In genomic region chr17:34507591-34507990, GRCm38 (mm10) we compare ENCODE assay signal across 20 mouse cellular contexts. TPM values are rescaled to one million over a fixed set of nuclear protein-coding genes. Genes with fewer than 3 reads are reported as not detected.
"Had no signal": no experiment of that assay in that cellular context is flagged by ENCODE, and none has a peak within 500 bp of the region (broad histone marks: within the 10 kb centered on the region; RNA-seq: fewer than 3 reads in every experiment).

No protein-coding gene starts in this region.

- H3K4me1 ChIP-seq: limb, embryonic 13.5 days; midbrain, embryonic 12.5 days; neural tube, embryonic 13.5 days; stomach, embryonic 15.5 days had no signal

- H3K27ac ChIP-seq: limb, embryonic 13.5 days; liver, embryonic 14.5 days; midbrain, embryonic 12.5 days; neural tube, embryonic 13.5 days; stomach, embryonic 15.5 days had no signal

- H3K36me3 ChIP-seq: limb, embryonic 13.5 days; midbrain, embryonic 12.5 days; neural tube, embryonic 13.5 days; stomach, embryonic 15.5 days had no signal

- H3K27me3 ChIP-seq: limb, embryonic 13.5 days; midbrain, embryonic 12.5 days; neural tube, embryonic 13.5 days; stomach, embryonic 15.5 days had no signal

- H3K9me3 ChIP-seq: limb, embryonic 13.5 days; midbrain, embryonic 12.5 days; neural tube, embryonic 13.5 days; stomach, embryonic 15.5 days had no signal

- H3K4me3 ChIP-seq: limb, embryonic 13.5 days; midbrain, embryonic 12.5 days; neural tube, embryonic 13.5 days; stomach, embryonic 15.5 days had no signal

- DNase-seq: kidney, postnatal 10 days; left cerebral cortex, postnatal 4 days; lung, adult 18-20 months; retina, postnatal 1 day; right cerebral cortex, postnatal 4 days; thymus, postnatal 4 days had no signal

RNA-seq across cellular contexts. Expression of gene Btnl6, which starts 9.6 kb away (rescaled TPM):
- total RNA-seq: layer of hippocampus, adult 8-10 months; layer of hippocampus, postnatal 14 days; left cerebral cortex, adult 18-20 months; left cerebral cortex, postnatal 10 days; left cerebral cortex, postnatal 4 days; liver, adult 2 months; megakaryocyte-erythroid progenitor cell, adult 5-6 weeks had no signal
- polyA plus RNA-seq: limb, embryonic 13.5 days; liver, adult 2 months; liver, embryonic 14.5 days; lung, embryonic 16.5 days; midbrain, embryonic 12.5 days; midbrain, embryonic 16.5 days; neural tube, embryonic 13.5 days; testis, adult 2 months had no signal

RNA-seq across cellular contexts. Expression of gene Btnl4, which starts 30.5 kb away (rescaled TPM):
- total RNA-seq: layer of hippocampus, adult 8-10 months; layer of hippocampus, postnatal 14 days; left cerebral cortex, adult 18-20 months; left cerebral cortex, postnatal 10 days; left cerebral cortex, postnatal 4 days; megakaryocyte-erythroid progenitor cell, adult 5-6 weeks had no signal
- polyA plus RNA-seq: limb, embryonic 13.5 days; liver, adult 2 months; liver, embryonic 14.5 days; lung, embryonic 16.5 days; midbrain, embryonic 12.5 days; midbrain, embryonic 16.5 days; neural tube, embryonic 13.5 days had no signal
